Mouse (Mus musculus): Measurements from ENCODE around the gene Eif2d.

The Eif2d gene

DNA sequence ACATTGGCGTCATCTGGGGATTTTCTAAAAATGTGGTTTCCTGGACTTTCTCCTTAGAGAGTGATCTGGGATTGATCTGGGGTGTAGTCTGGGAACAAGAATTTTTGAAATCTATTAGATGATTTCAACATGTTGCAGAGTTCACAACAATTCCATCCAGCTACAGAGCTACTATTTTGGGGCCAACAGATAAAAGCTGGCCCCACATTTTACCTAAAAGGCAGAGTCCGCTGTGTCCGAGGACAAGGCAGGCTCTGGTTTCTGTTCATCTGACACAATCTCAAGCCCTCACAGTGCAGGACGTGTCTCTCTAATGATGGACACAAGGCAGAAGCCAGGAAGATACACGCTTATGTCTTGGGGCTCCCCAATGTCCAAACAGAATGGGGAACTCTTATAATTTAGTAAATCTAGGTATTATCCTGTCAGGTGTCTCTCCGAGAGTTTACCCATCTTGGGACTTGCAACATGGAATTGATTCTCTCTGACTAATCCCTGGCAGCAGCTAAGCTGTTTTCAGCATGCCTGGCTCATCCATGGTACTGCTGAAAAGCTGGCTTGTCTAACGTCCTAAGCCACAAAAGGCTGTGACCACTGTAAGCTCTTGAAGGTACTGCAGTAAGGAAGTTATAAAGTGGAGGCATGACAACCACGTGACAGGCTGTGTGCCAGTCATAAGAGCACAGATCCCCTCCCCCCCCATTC lies 32.1 kb downstream of the Eif2d start:
- H3K4me3 ChIP-seq (replicated peaks; ENCODE audit: low read length), result no peak overlapping the region
- no peak for TF ChIP-seq NANOG (IDR thresholded peaks at IDR 0.05; ENCODE audit: borderline replicate concordance, low read length)
- no peak for TF ChIP-seq POU5F1 (IDR thresholded peaks at IDR 0.05; ENCODE audit: borderline replicate concordance, low read length)
- no peak for TF ChIP-seq CTCF (conservative IDR thresholded peaks at IDR 0.05; ENCODE audit: low read length)

DNA sequence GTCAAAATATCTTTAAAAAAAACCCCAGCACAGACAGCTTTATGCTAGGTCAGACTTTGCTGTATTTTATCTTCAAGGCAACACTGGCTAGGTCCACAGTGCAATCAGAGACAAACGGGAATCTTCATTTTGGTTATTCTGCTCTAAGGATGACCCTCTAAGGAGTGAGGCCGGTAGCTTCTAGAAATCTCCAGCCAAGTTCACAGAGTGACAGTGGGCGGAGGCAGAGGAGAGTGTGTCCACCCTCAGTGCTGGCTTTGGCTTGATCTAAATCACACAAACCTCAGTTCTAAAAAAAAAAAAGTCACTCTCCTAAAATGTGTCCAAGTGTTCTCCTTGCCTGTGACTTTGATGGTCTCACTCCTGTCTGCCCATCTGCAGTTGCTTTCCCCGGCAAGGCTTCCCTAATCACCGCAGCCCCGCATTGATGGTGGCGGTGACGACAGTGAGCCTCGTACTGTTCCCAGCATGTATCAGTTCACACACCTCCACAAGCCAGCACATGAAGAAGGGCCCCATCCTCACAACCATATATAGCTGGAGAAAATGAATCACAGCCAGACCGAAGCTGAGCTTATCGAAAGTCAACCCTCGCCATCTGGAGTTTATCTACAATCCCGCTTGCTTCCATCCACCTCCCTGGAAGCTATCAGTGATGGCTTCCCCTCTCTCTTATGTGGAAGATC lies 33.0 kb downstream of the Eif2d start:
- Histone ChIP-seq H3K9me3 (ENCODE audit: low read length) (no peaks in the 10 kb centered on the region), H3K4me3 (replicated peaks; ENCODE audit: low read length) (no peak overlapping the region), H3K4me1 (replicated peaks; ENCODE audit: low read depth, low read length) (peaks cover 10% of the 10 kb centered on the region; the same call in 1 of the 2 replicates), H3K27me3 (ENCODE audit: insufficient read depth, low read length) (no peaks in the 10 kb centered on the region), H3K36me3 (ENCODE audit: insufficient read depth, low read length) (no peaks in the 10 kb centered on the region)
- TF ChIP-seq CTCF (conservative IDR thresholded peaks at IDR 0.05; ENCODE audit: low read length), result no peak
- TF ChIP-seq NANOG (IDR thresholded peaks at IDR 0.05; ENCODE audit: borderline replicate concordance, low read length), result no peak
- TF ChIP-seq POU5F1 (IDR thresholded peaks at IDR 0.05; ENCODE audit: borderline replicate concordance, low read length), result no peak

More for the DNA sequence above, 32.1 kb downstream of the Eif2d start:
- Histone ChIP-seq H3K9me3 (ENCODE audit: low read length) (no peaks in the 10 kb centered on the region), H3K36me3 (ENCODE audit: insufficient read depth, low read length) (no peaks in the 10 kb centered on the region), H3K27me3 (ENCODE audit: insufficient read depth, low read length) (no peaks in the 10 kb centered on the region), H3K4me1 (replicated peaks; ENCODE audit: low read depth, low read length) (peaks cover 19% of the 10 kb centered on the region)

DNA sequence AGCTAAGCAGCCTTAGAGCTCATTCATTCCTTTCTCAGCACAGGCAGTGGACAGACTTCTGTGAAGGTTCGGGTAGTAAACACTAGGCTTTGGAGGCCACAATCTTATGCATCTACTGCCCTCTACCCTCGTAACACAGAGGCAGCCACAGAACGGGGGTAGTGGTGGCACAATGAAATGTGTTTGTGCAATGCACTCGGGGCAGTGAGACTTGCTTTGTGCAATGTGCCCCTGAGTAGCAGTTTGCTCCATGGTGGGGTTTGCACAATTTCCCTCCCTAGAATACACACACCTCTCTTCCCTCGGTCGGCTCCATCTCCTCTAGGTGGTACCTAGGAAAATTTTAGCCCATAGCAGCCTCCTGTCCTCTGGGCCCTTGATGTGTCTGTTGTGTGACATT lies 34.0 kb downstream of the Eif2d start:
- TF ChIP-seq CTCF (conservative IDR thresholded peaks at IDR 0.05; ENCODE audit: low read length) (no peak), POU5F1 (IDR thresholded peaks at IDR 0.05; ENCODE audit: borderline replicate concordance, low read length) (no peak)
- no peak overlapping the region for H3K4me3 ChIP-seq (replicated peaks; ENCODE audit: low read length)
- peaks cover 1% of the 10 kb centered on the region; the same call in 1 of the 2 replicates for H3K4me1 ChIP-seq (replicated peaks; ENCODE audit: low read depth, low read length)
- no peaks in the 10 kb centered on the region for H3K27me3 ChIP-seq (ENCODE audit: insufficient read depth, low read length)
- H3K9me3 ChIP-seq (ENCODE audit: low read length), result no peaks in the 10 kb centered on the region
- no peaks in the 10 kb centered on the region for H3K36me3 ChIP-seq (ENCODE audit: insufficient read depth, low read length)

DNA sequence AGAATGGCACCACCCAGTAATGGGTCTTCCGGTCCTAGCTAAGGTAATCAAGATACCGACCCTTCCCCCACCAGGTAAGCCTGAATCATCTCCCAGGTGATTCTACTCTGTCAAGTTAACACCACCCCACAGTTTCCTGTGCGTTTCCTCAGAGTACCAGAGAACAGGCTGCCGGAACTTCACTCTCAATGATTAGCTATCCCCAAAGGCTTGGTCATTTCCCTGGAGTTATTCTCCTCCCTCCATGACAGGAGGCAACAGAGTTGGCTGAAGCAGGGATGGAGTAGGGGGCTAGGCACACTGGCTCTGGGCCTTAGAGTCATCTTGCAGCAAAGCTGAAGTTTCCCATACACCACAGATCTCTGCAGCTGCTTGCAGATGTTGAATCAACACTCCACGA lies 34.9 kb downstream of the Eif2d start:
- H3K27me3 ChIP-seq (ENCODE audit: insufficient read depth, low read length), result no peaks in the 10 kb centered on the region
- TF ChIP-seq POU5F1 (IDR thresholded peaks at IDR 0.05; ENCODE audit: borderline replicate concordance, low read length), result no peak
- TF ChIP-seq NANOG (IDR thresholded peaks at IDR 0.05; ENCODE audit: borderline replicate concordance, low read length), result no peak
- no peak for TF ChIP-seq CTCF (conservative IDR thresholded peaks at IDR 0.05; ENCODE audit: low read length)
- no peaks in the 10 kb centered on the region for H3K36me3 ChIP-seq (ENCODE audit: insufficient read depth, low read length)
- no peaks in the 10 kb centered on the region for H3K9me3 ChIP-seq (ENCODE audit: low read length)
- no peak overlapping the region for H3K4me3 ChIP-seq (replicated peaks; ENCODE audit: low read length)
- no peaks in the 10 kb centered on the region for H3K4me1 ChIP-seq (replicated peaks; ENCODE audit: low read depth, low read length)

DNA sequence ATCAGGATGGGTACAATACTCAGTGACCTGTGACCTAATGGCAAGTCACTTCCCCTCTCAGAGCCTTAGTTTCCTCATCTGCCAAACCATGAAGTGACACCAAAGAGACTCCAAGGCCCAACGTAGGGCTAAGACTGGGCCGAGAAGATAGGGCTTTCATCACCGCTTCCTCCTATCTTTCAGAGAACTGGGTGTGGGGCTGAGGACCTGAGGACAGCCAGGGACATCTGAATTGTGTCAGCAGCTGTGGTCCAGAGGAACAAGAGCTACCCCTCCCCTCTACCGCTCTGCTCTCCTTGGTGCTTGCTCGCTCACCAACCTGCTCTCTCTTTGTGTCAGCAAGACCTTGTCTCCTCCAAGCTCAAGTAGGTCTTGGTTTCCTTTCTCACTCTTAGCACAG lies 35.7 kb downstream of the Eif2d start:
- H3K27me3 ChIP-seq (ENCODE audit: insufficient read depth, low read length), result no peaks in the 10 kb centered on the region
- TF ChIP-seq NANOG (IDR thresholded peaks at IDR 0.05; ENCODE audit: borderline replicate concordance, low read length) (no peak), POU5F1 (IDR thresholded peaks at IDR 0.05; ENCODE audit: borderline replicate concordance, low read length) (no peak), CTCF (conservative IDR thresholded peaks at IDR 0.05; ENCODE audit: low read length) (no peak)

DNA sequence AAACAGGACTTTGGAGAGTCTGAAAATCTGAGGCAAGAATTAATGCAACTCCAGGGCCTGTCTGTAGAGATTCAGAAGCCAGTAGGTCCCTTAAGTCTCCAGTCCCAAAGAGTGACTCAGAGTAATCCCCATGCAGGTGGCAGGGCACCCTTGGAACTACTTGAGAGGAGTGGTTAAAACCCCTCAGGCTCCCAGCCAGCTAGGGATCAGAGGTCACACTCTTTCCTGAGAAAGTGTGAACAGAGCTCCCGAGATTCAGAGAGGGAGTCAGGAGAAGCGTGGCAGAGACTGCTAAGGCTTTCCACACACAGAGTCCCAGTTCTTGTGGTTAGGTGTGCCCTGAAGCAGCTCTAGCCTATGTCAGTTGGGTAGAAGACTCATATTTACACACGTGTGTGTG lies 40.8 kb downstream of the Eif2d start:
- no peaks in the 10 kb centered on the region for H3K36me3 ChIP-seq (ENCODE audit: insufficient read depth, low read length)
- peaks cover 4% of the 10 kb centered on the region for H3K27me3 ChIP-seq (ENCODE audit: insufficient read depth, low read length)
- TF ChIP-seq CTCF (conservative IDR thresholded peaks at IDR 0.05; ENCODE audit: low read length) (no peak), NANOG (IDR thresholded peaks at IDR 0.05; ENCODE audit: borderline replicate concordance, low read length) (no peak), POU5F1 (IDR thresholded peaks at IDR 0.05; ENCODE audit: borderline replicate concordance, low read length) (no peak)
- H3K4me3 ChIP-seq (replicated peaks; ENCODE audit: low read length), result no peak overlapping the region
- peaks cover 7% of the 10 kb centered on the region for H3K4me1 ChIP-seq (replicated peaks; ENCODE audit: low read depth, low read length)
- H3K9me3 ChIP-seq (ENCODE audit: low read length), result no peaks in the 10 kb centered on the region

More for the DNA sequence above, 35.7 kb downstream of the Eif2d start:
- Histone ChIP-seq H3K4me1 (replicated peaks; ENCODE audit: low read depth, low read length) (no peaks in the 10 kb centered on the region), H3K9me3 (ENCODE audit: low read length) (no peaks in the 10 kb centered on the region), H3K4me3 (replicated peaks; ENCODE audit: low read length) (no peak overlapping the region), H3K36me3 (ENCODE audit: insufficient read depth, low read length) (no peaks in the 10 kb centered on the region)

DNA sequence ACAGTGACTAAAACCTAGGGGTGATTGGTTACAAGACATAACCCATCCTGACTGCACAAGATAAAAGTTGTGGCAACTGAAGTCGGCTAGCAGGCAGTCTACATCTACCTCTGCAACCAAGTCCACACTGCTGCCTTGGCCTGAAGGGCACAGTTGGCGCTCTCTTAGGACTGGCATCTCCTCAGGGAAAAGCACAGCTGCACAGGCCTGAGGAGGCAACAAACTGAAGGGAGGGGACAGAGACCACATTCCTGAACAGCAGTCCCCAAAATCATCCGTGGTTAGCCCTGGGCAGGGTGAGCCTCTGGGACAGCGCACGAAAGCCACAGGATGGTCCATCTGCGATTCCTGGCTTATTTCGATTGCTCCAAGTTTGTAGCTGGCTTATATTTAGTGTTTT lies 42.7 kb downstream of the Eif2d start:
- no peak overlapping the region for H3K4me3 ChIP-seq (replicated peaks; ENCODE audit: low read length)
- peaks cover 26% of the 10 kb centered on the region for H3K4me1 ChIP-seq (replicated peaks; ENCODE audit: low read depth, low read length)
- H3K27me3 ChIP-seq (ENCODE audit: insufficient read depth, low read length), result peaks cover 22% of the 10 kb centered on the region
- H3K9me3 ChIP-seq (ENCODE audit: low read length), result no peaks in the 10 kb centered on the region
- H3K36me3 ChIP-seq (ENCODE audit: insufficient read depth, low read length), result no peaks in the 10 kb centered on the region
- TF ChIP-seq POU5F1 (IDR thresholded peaks at IDR 0.05; ENCODE audit: borderline replicate concordance, low read length) (no peak), NANOG (IDR thresholded peaks at IDR 0.05; ENCODE audit: borderline replicate concordance, low read length) (no peak), CTCF (conservative IDR thresholded peaks at IDR 0.05; ENCODE audit: low read length) (no peak)

DNA sequence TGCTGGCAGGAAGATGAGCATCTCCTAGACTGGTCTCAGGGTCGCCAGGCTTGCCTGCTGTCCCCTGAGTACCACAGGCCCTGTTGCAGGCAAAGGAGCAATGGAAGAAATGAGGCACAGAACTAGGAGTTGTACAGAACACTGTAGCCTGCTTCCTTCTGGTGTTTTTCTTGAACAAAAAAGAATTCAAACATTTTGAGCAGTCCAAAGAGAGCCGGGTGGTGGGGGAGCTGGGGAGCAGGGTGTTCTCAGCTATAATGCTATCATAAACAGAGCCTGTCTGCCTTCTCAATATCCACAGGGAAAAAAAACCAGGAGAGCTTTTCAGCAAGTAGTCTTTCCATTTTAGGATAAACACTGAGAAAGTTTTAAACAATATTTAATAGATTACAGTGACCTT lies 43.1 kb downstream of the Eif2d start:
- Histone ChIP-seq H3K27me3 (ENCODE audit: insufficient read depth, low read length) (peaks cover 27% of the 10 kb centered on the region), H3K4me3 (replicated peaks; ENCODE audit: low read length) (no peak overlapping the region), H3K4me1 (replicated peaks; ENCODE audit: low read depth, low read length) (peaks cover 27% of the 10 kb centered on the region), H3K9me3 (ENCODE audit: low read length) (no peaks in the 10 kb centered on the region), H3K36me3 (ENCODE audit: insufficient read depth, low read length) (no peaks in the 10 kb centered on the region)
- TF ChIP-seq NANOG (IDR thresholded peaks at IDR 0.05; ENCODE audit: borderline replicate concordance, low read length), result no peak
- TF ChIP-seq CTCF (conservative IDR thresholded peaks at IDR 0.05; ENCODE audit: low read length), result no peak
- no peak for TF ChIP-seq POU5F1 (IDR thresholded peaks at IDR 0.05; ENCODE audit: borderline replicate concordance, low read length)

All from E14TG2a.4 (cell line).